Mouse (Mus musculus): ENCODE data around the gene Tnr.
"Not testable (repeated sequence)": the region's sequence is repeated elsewhere in the genome, so short reads cannot be mapped to it uniquely, and the experiment has no call there.

The Tnr gene

DNA sequence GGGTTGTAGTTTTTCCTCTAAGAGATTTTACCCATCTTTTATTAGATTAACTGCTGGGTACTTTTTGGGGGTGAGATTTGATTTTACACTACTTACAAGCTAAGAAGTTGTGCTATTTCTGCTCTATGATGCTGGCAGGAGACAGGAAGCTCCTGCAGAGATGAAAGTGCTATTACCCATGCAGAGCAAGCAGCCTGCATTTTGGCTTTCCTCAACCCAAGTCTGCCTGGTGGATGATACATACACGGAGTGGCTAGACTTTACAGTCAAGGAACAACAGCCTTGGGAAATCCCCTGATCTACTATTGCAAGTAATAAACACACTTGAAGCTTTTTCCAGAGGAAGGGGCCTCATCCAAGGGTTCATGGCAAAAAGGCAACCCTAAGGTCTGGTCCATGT is 430.0 kb downstream of the Tnr start:
- no peak for DNase-seq (ENCODE audit: low spot score in 2 of 2)

DNA sequence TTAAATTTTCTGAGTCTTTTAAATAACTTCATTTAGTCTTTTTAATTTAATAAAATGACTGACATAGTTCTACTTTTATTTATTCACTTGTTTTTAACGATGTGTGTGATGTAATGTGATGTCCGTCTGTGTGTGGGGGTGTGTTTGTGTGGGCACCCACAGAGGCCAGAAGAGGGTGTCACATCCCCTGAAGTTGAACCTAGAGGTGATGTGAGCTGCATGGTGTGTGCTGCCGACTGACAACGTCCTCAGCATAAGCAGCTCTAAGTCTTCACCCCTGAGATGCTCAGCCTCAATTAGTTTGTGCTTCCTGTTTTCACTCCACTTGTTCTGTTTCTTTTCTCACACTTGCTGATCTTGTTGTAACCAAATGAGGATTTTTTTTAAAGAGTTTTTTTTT is 439.8 kb downstream of the Tnr start:
- no peak for DNase-seq (ENCODE audit: low spot score in 2 of 2)

DNA sequence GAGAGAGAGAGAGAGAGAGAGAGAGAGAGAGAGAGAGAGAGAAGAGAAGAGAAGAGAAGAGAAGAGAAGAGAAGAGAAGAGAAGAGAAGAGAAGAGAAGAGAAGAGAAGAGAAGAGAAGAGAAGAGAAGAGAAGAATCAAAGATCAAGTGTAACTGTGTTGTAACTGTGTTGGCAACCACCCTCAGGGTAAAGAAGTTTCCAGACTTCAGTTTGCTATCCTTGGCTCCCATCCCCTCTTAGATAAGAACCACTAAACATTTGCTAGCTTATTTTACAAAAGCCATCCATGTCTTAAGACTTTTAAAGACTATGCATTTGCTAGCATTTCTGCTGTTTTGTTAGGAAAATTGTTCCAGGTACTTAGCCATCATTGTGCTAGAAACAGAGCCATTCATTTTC is 442.7 kb downstream of the Tnr start:
- not testable (repeated sequence) for DNase-seq (ENCODE audit: low spot score in 2 of 2)

DNA sequence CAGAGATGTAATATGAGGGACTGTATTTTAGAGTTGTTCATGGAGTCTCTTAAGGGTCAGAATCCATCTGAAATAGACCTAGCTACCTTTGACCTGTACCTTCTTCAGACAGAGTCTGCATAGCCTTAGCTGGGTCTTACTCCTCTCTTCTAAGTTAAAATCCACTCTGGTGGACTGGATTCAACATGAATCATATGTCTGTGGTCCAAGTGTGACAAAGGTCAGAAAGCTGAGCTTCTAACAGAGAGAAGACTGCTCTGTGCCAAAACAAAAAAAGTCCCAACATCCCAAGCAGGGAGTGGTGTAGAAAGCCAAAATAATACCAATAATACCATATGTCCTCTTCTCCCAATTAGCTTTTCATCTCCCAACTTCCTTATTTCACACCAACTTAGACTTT is 444.8 kb downstream of the Tnr start:
- DNase-seq (ENCODE audit: low spot score in 2 of 2): no peak

DNA sequence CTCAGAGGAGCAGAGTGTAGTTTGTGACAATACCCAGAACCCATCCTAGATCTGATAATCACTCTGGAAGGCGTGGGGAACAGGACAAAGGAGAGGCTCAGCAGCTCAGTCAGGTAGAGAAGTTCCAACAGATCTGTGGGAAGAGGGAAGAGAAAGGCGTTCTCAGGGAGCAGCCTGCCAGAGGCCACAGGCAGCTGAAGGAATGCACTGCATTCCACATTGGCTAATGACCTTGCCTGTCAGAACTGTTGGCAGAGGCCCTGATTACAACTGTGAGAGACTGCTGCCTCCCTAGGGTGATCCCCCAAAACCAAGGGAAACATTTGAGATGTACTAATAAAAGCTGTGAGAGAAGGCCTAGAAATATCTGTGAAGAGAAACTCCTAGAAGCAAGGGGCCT is 454.2 kb downstream of the Tnr start:
- DNase-seq (ENCODE audit: low spot score in 2 of 2): peak in 1 of 2 experiments; percentile 38

DNA sequence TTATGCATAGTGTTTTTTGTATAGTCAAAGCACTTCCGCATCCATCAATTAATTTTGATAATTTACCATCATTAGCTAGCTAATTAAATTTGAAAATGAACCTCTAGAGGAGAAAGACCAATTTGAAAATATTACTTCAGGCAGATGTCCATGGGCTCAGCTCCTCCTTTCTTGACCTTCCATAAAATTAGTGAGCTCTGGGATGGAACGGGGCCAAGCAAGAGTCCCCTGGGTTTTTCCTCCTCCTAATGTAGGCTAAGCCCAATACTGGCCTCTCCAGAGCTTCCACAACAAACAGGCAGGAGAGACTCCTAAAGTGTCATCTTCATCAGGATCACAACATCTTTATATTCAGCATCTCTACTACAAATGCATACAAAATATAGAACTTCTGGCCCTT is 455.5 kb downstream of the Tnr start:
- peak in 1 of 2 experiments; percentile 41 for DNase-seq (ENCODE audit: low spot score in 2 of 2)

DNA sequence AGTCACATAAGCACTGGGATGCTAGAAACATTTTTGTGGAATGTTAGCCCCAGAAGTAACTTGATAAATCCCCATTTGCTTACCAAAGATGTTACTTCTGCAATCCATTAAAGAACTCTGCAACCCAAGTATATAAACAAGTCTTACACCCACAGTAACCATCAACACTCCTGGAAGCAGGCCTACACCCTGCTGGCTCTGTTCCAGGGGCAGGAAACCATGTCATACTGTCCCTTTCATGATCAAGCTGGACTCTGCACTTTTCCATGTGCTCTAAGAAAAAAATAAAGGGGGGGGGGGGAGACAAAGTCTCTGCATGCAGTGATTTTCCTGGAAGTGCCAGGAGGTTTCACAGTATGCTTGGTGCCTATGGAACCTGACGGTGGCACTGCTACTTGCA is 456.8 kb downstream of the Tnr start:
- DNase-seq (ENCODE audit: low spot score in 2 of 2): no peak

All from spleen, postnatal 4 days (tissue).